Mouse (Mus musculus): ENCODE data around the gene Olfr488. TPM values are rescaled to one million over a fixed set of nuclear protein-coding genes. Genes with fewer than 3 reads are reported as not detected.

Olfr488 gene
- not detected in 2 replicates for polyA plus RNA-seq (2021; fragmentation: Nextera tagmentation)
- long read RNA-seq, experiment 1, result 0 reads
- long read RNA-seq, experiment 2, result 0 reads

DNA sequence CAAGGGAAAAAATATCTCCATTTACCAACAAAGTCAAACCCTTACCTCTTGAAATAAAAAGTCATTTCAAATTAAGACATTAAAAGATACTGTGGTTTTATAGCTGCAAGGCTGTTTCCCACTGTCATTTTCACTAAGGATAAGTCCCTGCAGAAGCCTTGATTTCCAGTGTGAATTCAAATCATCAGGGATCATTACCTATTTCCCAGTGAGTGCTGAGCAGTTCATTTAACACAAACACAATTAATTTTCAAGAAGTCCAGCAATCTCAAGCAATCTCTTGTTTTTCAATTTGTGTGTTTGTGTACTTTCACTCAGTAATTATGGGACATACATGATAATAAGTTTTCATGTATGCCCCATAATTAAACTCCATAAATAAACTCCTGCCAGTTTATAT lies at the start of gene Olfr488:
TSS of gene Olfr488 (minus strand) at position 101 of the 400 bp plus-strand sequence.

DNA sequence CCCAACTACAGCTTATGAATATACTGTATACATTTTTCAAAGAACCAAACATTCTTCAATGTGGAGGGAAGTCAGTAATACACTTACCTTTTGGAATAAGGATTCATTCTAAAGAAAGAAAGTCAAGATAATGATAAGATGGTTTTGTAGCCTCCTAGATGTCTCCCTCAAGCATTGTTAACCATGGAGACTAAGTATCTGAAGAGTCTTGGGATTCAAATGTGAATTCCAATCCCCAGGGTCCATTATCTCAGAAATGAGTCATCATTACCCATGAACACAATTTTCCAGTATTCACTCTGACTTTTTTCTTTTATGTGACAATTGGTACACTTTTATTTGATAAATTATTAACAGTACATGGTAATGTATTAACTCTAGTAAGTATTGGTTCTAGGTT lies 30.7 kb upstream of the Olfr488 start, which contains the start of gene Olfr490:
TSS of gene Olfr490 (minus strand) at position 101 of the 400 bp plus-strand sequence.

DNA sequence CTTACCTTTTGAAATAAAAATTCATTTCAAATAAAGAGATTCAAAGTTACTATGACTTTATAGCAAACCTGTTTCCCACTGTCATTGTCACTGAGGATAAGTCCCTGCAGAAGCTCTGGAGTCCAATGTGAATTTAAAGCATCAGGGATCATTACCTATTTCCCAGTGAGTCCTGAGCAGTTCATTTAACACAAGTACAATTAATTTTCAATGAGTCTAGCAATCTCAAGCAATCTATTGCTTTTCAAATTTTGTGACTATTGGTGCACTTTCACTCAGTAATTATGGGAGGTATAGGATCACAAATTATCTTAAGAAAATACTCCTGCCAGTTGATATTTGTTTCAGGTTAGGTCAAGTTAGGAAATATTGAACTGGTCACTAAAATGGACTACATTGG lies 43.6 kb downstream of the Olfr488 start, which contains the start of gene Olfr487:
TSS of gene Olfr487 (minus strand) at position 101 of the 400 bp plus-strand sequence.

Other genes starting within 250 kb of the Olfr488 start
- gene Olfr478, start 224.4 kb downstream of the Olfr488 start, polyA plus RNA-seq (2021; fragmentation: Nextera tagmentation), result not detected in 2 replicates
- gene Olfr479, start 207.7 kb downstream of the Olfr488 start, polyA plus RNA-seq (2021; fragmentation: Nextera tagmentation), result not detected in 2 replicates
- not detected in 2 replicates for gene Olfr480, start 191.0 kb downstream of the Olfr488 start, polyA plus RNA-seq (2021; fragmentation: Nextera tagmentation)
- not detected in 2 replicates for gene Olfr481, start 178.5 kb downstream of the Olfr488 start, polyA plus RNA-seq (2021; fragmentation: Nextera tagmentation)
- not detected in 2 replicates for gene Olfr482, start 160.8 kb downstream of the Olfr488 start, polyA plus RNA-seq (2021; fragmentation: Nextera tagmentation)
- not detected in 2 replicates for gene Olfr483, start 157.5 kb downstream of the Olfr488 start, polyA plus RNA-seq (2021; fragmentation: Nextera tagmentation)
- gene Olfr484, start 130.9 kb downstream of the Olfr488 start, polyA plus RNA-seq (2021; fragmentation: Nextera tagmentation), result 0.06 TPM in 1 of 2 replicates, not detected in the other
- gene Olfr485, start 98.5 kb downstream of the Olfr488 start, polyA plus RNA-seq (2021; fragmentation: Nextera tagmentation), result not detected in 2 replicates
- not detected in 2 replicates for gene Olfr486, start 85.6 kb downstream of the Olfr488 start, polyA plus RNA-seq (2021; fragmentation: Nextera tagmentation)
- not detected in 2 replicates for gene Olfr487, start 43.7 kb downstream of the Olfr488 start, polyA plus RNA-seq (2021; fragmentation: Nextera tagmentation)
- gene Olfr490, start 30.6 kb upstream of the Olfr488 start, polyA plus RNA-seq (2021; fragmentation: Nextera tagmentation), result not detected in 2 replicates
- not detected in 2 replicates for gene Olfr491, start 55.1 kb upstream of the Olfr488 start, polyA plus RNA-seq (2021; fragmentation: Nextera tagmentation)
- not detected in 2 replicates for gene Olfr492, start 65.3 kb upstream of the Olfr488 start, polyA plus RNA-seq (2021; fragmentation: Nextera tagmentation)
- not detected in 2 replicates for gene Olfr493, start 88.6 kb upstream of the Olfr488 start, polyA plus RNA-seq (2021; fragmentation: Nextera tagmentation)
- gene Olfr494, start 107.0 kb upstream of the Olfr488 start, polyA plus RNA-seq (2021; fragmentation: Nextera tagmentation), result not detected in 2 replicates
- not detected in 2 replicates for gene Olfr495, start 134.8 kb upstream of the Olfr488 start, polyA plus RNA-seq (2021; fragmentation: Nextera tagmentation)
- gene Olfr497, start 162.1 kb upstream of the Olfr488 start, polyA plus RNA-seq (2021; fragmentation: Nextera tagmentation), result not detected in 2 replicates
- not detected in 2 replicates for gene Olfr498, start 207.0 kb upstream of the Olfr488 start, polyA plus RNA-seq (2021; fragmentation: Nextera tagmentation)